Mouse (Mus musculus) thymus, postnatal 25 days (tissue): ENCODE measurements at regions not wholly inside any gene's neighbourhood (a gene's known extent, or its start where the extent isn't known, plus 50 kb on each side); places are given as distances from the start of the nearest gene placed in this dataset.
"Not testable (repeated sequence)": the region's sequence is repeated elsewhere in the genome, so short reads cannot be mapped to it uniquely, and the experiment has no call there.

Source experiments
- DNase-seq: peaks from one replicate; pipeline ENCODE4 v3.0.0; 2022

- not testable (repeated sequence) for DNase-seq
These were observed 250.2 kb upstream of the Tgfbr2 start for GRCm38 (mm10) chr9:116425400-116425799.

- DNase-seq: no peak
These were observed 239.9 kb upstream of the Tgfbr2 start for GRCm38 (mm10) chr9:116415021-116415420.

GRCm38 (mm10) chr9:116411067-116411466, 235.9 kb upstream of the Tgfbr2 start:
- no peak for DNase-seq

GRCm38 (mm10) chr9:116410461-116410860, 235.3 kb upstream of the Tgfbr2 start:
- no peak for DNase-seq

- no peak for DNase-seq
These were observed 233.0 kb upstream of the Tgfbr2 start for GRCm38 (mm10) chr9:116408116-116408515.

- no peak for DNase-seq
These were observed 229.9 kb upstream of the Tgfbr2 start for GRCm38 (mm10) chr9:116405051-116405450.

- DNase-seq: no peak
These were observed 226.7 kb upstream of the Tgfbr2 start for GRCm38 (mm10) chr9:116401821-116402220.

- no peak for DNase-seq
These were observed 225.1 kb upstream of the Tgfbr2 start for GRCm38 (mm10) chr9:116400270-116400669.

GRCm38 (mm10) chr9:116399296-116399695, 224.1 kb upstream of the Tgfbr2 start:
- DNase-seq: no peak

GRCm38 (mm10) chr9:116392258-116392657, 217.1 kb upstream of the Tgfbr2 start:
- no peak for DNase-seq

- DNase-seq: no peak
These were observed 214.6 kb upstream of the Tgfbr2 start for GRCm38 (mm10) chr9:116389781-116390180.

GRCm38 (mm10) chr9:116388863-116389262, 213.7 kb upstream of the Tgfbr2 start:
- no peak for DNase-seq

GRCm38 (mm10) chr9:116388025-116388424, 212.9 kb upstream of the Tgfbr2 start:
- no peak for DNase-seq

GRCm38 (mm10) chr9:116384176-116385076, 209.3 kb upstream of the Tgfbr2 start:
- DNase-seq: peak; percentile 98

GRCm38 (mm10) chr9:116383411-116384101, 208.4 kb upstream of the Tgfbr2 start:
- peak; percentile 61 for DNase-seq

GRCm38 (mm10) chr9:116377706-116378105, 202.5 kb upstream of the Tgfbr2 start:
- DNase-seq: no peak

- DNase-seq: no peak
These were observed 200.6 kb upstream of the Tgfbr2 start for GRCm38 (mm10) chr9:116375658-116376357.

GRCm38 (mm10) chr9:116374343-116374742, 199.2 kb upstream of the Tgfbr2 start:
- no peak for DNase-seq

GRCm38 (mm10) chr9:116373396-116373795, 198.2 kb upstream of the Tgfbr2 start:
- no peak for DNase-seq

- peak; percentile 22 for DNase-seq
These were observed 194.0 kb upstream of the Tgfbr2 start for GRCm38 (mm10) chr9:116369059-116369718.

- peak; percentile 26 for DNase-seq
These were observed 191.6 kb upstream of the Tgfbr2 start for GRCm38 (mm10) chr9:116366713-116367112.

GRCm38 (mm10) chr9:116366193-116366592, 191.0 kb upstream of the Tgfbr2 start:
- DNase-seq: peak; percentile 83

- DNase-seq: peak; percentile 52
These were observed 190.5 kb upstream of the Tgfbr2 start for GRCm38 (mm10) chr9:116365701-116366100.
